Mouse (Mus musculus) kidney, adult 2 months (tissue): ENCODE measurements around the gene Fxyd7. TPM values are rescaled to one million over a fixed set of nuclear protein-coding genes. Genes with fewer than 3 reads are reported as not detected.

Experiments used
- DNase-seq: peaks from one replicate; pipeline ENCODE4 v3.0.0; 2021
- H3K27ac ChIP-seq: fragments of 200-500 bp; 2 replicates; pipeline ENCODE4 v1.5.1; 2012; ENCODE audit warnings: low read depth, low read length, control low read depth, inconsistent platforms; ENCODE audit not compliant: insufficient read depth
- H3K27me3 ChIP-seq: fragments of 200-500 bp; replicated peaks from 2 replicates; pipeline ENCODE4 v1.6.1; 2012; ENCODE audit warnings: mild to moderate bottlenecking, moderate library complexity, low read length, inconsistent platforms; ENCODE audit not compliant: control insufficient read depth, insufficient read depth
- H3K36me3 ChIP-seq: fragments of 200-500 bp; 2 replicates; pipeline ENCODE4 v1.6.1; 2012; ENCODE audit warnings: mild to moderate bottlenecking, moderate library complexity, low read length, inconsistent platforms; ENCODE audit not compliant: control insufficient read depth, insufficient read depth
- H3K4me1 ChIP-seq: fragments of 200-500 bp; 2 replicates; pipeline ENCODE4 v1.6.1; 2011; ENCODE audit warnings: low read length; ENCODE audit not compliant: control insufficient read depth, insufficient read depth
- H3K4me3 ChIP-seq: fragments of 200-500 bp; 2 replicates; pipeline ENCODE4 v1.5.1; 2011; ENCODE audit warnings: mild to moderate bottlenecking, low read depth, low read length, control low read depth; ENCODE audit not compliant: insufficient read depth
- CTCF ChIP-seq: fragments of 200-500 bp; conservative IDR thresholded peaks from 2 replicates; pipeline ENCODE4 v1.5.1; 2011; ENCODE audit warnings: low read depth, mild to moderate bottlenecking, control low read depth, low read length, moderate library complexity, mixed read lengths; ENCODE audit not compliant: insufficient read depth, insufficient read length
- POLR2A ChIP-seq: fragments of 200-500 bp; IDR thresholded peaks from one replicate; pipeline ENCODE4 v1.6.1; 2011; ENCODE audit warnings: low read depth, low read length, control low read depth
- WGBS: fragments of 180-500 bp; shearing (Covaris S2); methylation state at CpG from one replicate; pipeline ENCODE4 v1.1.7; 2018; 5-methylcytosine and 5-hydroxymethylcytosine counted together
- polyA plus RNA-seq: library from polyadenylated mRNA; depleted of rRNA; stranded (reverse); fragments of >200 nt; gene quantifications from 2 replicates; pipeline ENCODE4 v1.2.3, GENCODE M21; 2012

Gene Fxyd7
- polyA plus RNA-seq, 1 experiment: 2.2 TPM

- Histone ChIP-seq H3K27ac (no peak overlapping the region), H3K36me3 (no peaks in the 10 kb centered on the region), H3K4me3 (no peak overlapping the region), H3K4me1 (no peaks in the 10 kb centered on the region), H3K27me3 (no peaks in the 10 kb centered on the region)
- DNase-seq: no peak
- TF ChIP-seq POLR2A (no peak), CTCF (no peak)
- 93% methylated on average over 7 of the region's 7 CpGs for WGBS
Measured at GRCm38 (mm10) chr7:31060621-31061010, 9.3 kb upstream of the Fxyd7 start.

- no peak overlapping the region for H3K27ac ChIP-seq
- H3K4me3 ChIP-seq: no peak overlapping the region
- 81% methylated on average over 11 of the region's 11 CpGs for WGBS
Measured at GRCm38 (mm10) chr7:31059919-31060620, 8.8 kb upstream of the Fxyd7 start.

GRCm38 (mm10) chr7:31059108-31059507, 7.8 kb upstream of the Fxyd7 start, which contains the start of gene Lgi4:
Lgi4 (plus strand) TSS chr7:31059342.
- Histone ChIP-seq H3K36me3 (no peaks in the 10 kb centered on the region), H3K27ac (no peak within 1 kb of the TSS), H3K4me3 (no peak within 1 kb of the TSS), H3K4me1 (no peaks in the 10 kb centered on the region), H3K27me3 (no peaks in the 10 kb centered on the region)
- no peak for TF ChIP-seq POLR2A
- TF ChIP-seq CTCF: peak; percentile 95
- DNase-seq: peak; percentile 81
- WGBS: 2% methylated on average over 2 of the region's 2 CpGs

More at GRCm38 (mm10) chr7:31059919-31060620, 8.8 kb upstream of the Fxyd7 start:
- no peak for DNase-seq
- no peaks in the 10 kb centered on the region for H3K4me1 ChIP-seq
- H3K27me3 ChIP-seq: no peaks in the 10 kb centered on the region
- TF ChIP-seq CTCF (no peak), POLR2A (no peak)
- H3K36me3 ChIP-seq: no peaks in the 10 kb centered on the region

- H3K4me1 ChIP-seq: no peaks in the 10 kb centered on the region
- TF ChIP-seq POLR2A: no peak
- no peak for TF ChIP-seq CTCF
- no peak for DNase-seq
- WGBS: 92% methylated on average over 6 of the region's 6 CpGs
- H3K27ac ChIP-seq: no peak overlapping the region
- no peak overlapping the region for H3K4me3 ChIP-seq
- no peaks in the 10 kb centered on the region for H3K27me3 ChIP-seq
- H3K36me3 ChIP-seq: no peaks in the 10 kb centered on the region
Measured at GRCm38 (mm10) chr7:31058211-31058610, 6.9 kb upstream of the Fxyd7 start.

- no peak for TF ChIP-seq POLR2A
- TF ChIP-seq CTCF: no peak
- Histone ChIP-seq H3K27ac (no peak overlapping the region), H3K36me3 (no peaks in the 10 kb centered on the region), H3K4me1 (no peaks in the 10 kb centered on the region), H3K4me3 (no peak overlapping the region), H3K27me3 (no peaks in the 10 kb centered on the region)
- no peak for DNase-seq
- WGBS: 69% methylated on average over 5 of the region's 5 CpGs
Measured at GRCm38 (mm10) chr7:31057730-31058129, 6.5 kb upstream of the Fxyd7 start.

GRCm38 (mm10) chr7:31057071-31057470, 5.8 kb upstream of the Fxyd7 start, which contains the start of gene Fxyd1:
Fxyd1 (minus strand) TSS chr7:31057199.
- WGBS: 75% methylated on average over 2 of the region's 2 CpGs
- Histone ChIP-seq H3K4me3 (no peak within 1 kb of the TSS), H3K36me3 (no peaks in the 10 kb centered on the region), H3K27ac (0 out of 2 replicates have a peak within 1 kb of the TSS, but pooled peaks have one; percentile 17), H3K4me1 (no peaks in the 10 kb centered on the region), H3K27me3 (no peaks in the 10 kb centered on the region)
- TF ChIP-seq CTCF (no peak), POLR2A (no peak)
- DNase-seq: no peak

- no peak overlapping the region for H3K4me3 ChIP-seq
- WGBS: 74% methylated on average over 7 of the region's 7 CpGs
- TF ChIP-seq POLR2A (no peak), CTCF (no peak)
- H3K36me3 ChIP-seq: no peaks in the 10 kb centered on the region
- H3K4me1 ChIP-seq: no peaks in the 10 kb centered on the region
- H3K27ac ChIP-seq: no peak overlapping the region
- no peak for DNase-seq
- no peaks in the 10 kb centered on the region for H3K27me3 ChIP-seq
Measured at GRCm38 (mm10) chr7:31056448-31056847, 5.2 kb upstream of the Fxyd7 start.
